Mouse (Mus musculus): Measurements from ENCODE around the gene Ypel2. TPM values are rescaled to one million over a fixed set of nuclear protein-coding genes. Genes with fewer than 3 reads are reported as not detected.

The Ypel2 gene
- polyA plus RNA-seq, 1 experiment: 16.2 TPM

DNA sequence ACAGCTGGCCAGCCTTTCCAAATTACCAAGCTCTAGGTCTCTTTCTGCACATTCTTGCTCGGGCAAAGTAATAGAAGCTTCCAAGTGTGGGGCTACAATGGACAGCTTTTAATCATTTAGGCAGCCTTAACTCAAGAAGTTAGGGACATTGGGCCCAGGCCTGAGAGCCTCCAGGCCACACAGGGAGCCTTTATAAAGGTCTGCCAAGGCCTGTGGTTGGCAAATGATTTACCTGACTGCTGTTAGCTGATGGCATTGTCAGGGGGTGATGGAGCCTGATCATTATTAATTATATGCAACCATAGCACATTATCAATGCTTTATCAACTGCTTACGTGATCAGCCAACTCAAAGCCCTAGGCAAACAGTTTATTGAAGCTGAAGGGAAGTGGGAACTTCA lies 33.2 kb downstream of the Ypel2 start:
- H3K4me1 ChIP-seq (replicated peaks; ENCODE audit: control insufficient read depth, insufficient read depth, low read length): peaks cover 51% of the 10 kb centered on the region
- no peak overlapping the region for H3K4me3 ChIP-seq (ENCODE audit: control insufficient read depth, insufficient read depth, low read length)
- no peak for DNase-seq
- H3K36me3 ChIP-seq (ENCODE audit: control insufficient read depth, insufficient read depth, low read length): no peaks in the 10 kb centered on the region
- WGBS: 89% methylated on average over 2 of the region's 2 CpGs
- no peaks in the 10 kb centered on the region for H3K27me3 ChIP-seq (ENCODE audit: control insufficient read depth, insufficient read depth, low read length)
- no peak for TF ChIP-seq POLR2A (IDR thresholded peaks at IDR 0.05; ENCODE audit: control insufficient read depth, extremely low read depth, insufficient read depth, low read length, poor library complexity)
- TF ChIP-seq CTCF (IDR thresholded peaks at IDR 0.05; ENCODE audit: borderline replicate concordance, control insufficient read depth, extremely low read depth, insufficient read depth, low read length, poor library complexity): no peak
- H3K27ac ChIP-seq (ENCODE audit: control insufficient read depth, insufficient read depth, low read length): no peak overlapping the region

DNA sequence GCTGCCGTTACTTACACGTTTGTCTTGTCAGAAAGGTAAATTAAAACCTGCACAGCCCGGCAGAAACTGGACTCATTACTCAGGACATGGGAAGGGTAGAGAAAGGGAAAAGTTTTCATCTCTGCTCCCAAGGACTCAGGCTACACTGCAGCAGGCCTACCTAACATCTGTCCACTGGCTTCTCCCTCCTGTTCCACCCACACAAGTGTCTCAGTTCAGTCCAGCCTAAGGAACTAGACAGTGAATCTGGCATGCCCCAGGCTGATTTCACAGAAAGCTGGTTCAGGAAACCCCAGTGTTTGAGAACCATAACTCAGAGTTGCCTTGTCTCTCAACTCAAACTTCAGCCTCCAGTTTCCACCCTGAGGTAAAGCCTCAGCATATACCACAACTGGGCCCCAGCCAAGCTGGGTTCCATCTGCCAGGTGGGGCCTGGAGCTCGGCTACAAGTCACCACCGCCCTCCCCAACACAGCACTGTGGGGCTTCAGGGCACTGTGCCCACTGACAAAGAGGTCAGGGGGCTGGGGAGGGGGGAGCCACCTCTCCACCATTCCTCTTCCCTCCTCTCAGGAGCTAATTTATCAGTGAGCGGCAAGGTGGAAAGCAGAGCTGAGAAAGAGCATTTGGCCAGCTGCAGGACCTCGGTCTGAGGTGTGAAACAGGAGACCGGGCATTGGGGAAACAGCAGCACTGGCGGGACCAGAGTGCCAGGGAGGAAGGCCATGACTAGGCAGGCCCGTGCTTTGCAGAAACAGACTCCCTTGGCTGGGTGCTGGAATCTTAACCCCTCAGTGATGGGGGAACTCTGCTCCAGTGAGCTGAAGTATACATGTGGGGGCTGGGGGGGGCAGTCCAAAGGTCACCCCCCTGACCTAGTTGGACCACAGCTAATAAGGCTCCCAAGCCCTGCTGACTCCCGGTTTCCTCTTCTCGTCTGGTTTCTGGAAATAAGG lies 34.5 kb downstream of the Ypel2 start:
- Histone ChIP-seq H3K27ac (ENCODE audit: control insufficient read depth, insufficient read depth, low read length) (peak overlapping the region; percentile 11; the same call in 1 of the 2 replicates), H3K4me3 (ENCODE audit: control insufficient read depth, insufficient read depth, low read length) (no peak overlapping the region), H3K4me1 (replicated peaks; ENCODE audit: control insufficient read depth, insufficient read depth, low read length) (peaks cover 48% of the 10 kb centered on the region), H3K27me3 (ENCODE audit: control insufficient read depth, insufficient read depth, low read length) (no peaks in the 10 kb centered on the region), H3K36me3 (ENCODE audit: control insufficient read depth, insufficient read depth, low read length) (no peaks in the 10 kb centered on the region)
- TF ChIP-seq POLR2A (IDR thresholded peaks at IDR 0.05; ENCODE audit: control insufficient read depth, extremely low read depth, insufficient read depth, low read length, poor library complexity): no peak
- TF ChIP-seq CTCF (IDR thresholded peaks at IDR 0.05; ENCODE audit: borderline replicate concordance, control insufficient read depth, extremely low read depth, insufficient read depth, low read length, poor library complexity): no peak
- DNase-seq: peak; percentile 32
- 37% methylated on average over 12 of the region's 12 CpGs for WGBS

DNA sequence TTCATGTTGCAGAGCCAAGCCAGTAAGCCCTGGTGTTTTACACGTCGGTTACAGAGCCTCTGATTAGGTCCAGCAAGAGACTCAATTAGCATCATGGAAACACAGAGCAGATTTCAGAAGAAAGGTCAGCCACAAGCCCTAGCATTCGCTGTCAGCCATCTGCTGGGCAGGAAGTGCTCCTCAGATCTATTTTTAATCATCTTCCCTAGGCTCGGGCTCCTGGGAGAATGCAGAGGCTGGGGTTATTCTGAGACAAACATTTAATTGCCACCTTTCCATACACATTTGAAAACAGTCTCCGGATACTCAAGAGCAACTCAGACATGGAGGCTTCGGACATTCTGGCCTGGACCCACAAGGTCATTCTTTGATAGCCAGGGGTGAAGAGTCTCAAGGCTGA lies 35.3 kb downstream of the Ypel2 start:
- peaks cover 44% of the 10 kb centered on the region for H3K4me1 ChIP-seq (replicated peaks; ENCODE audit: control insufficient read depth, insufficient read depth, low read length)
- TF ChIP-seq POLR2A (IDR thresholded peaks at IDR 0.05; ENCODE audit: control insufficient read depth, extremely low read depth, insufficient read depth, low read length, poor library complexity) (no peak), CTCF (IDR thresholded peaks at IDR 0.05; ENCODE audit: borderline replicate concordance, control insufficient read depth, extremely low read depth, insufficient read depth, low read length, poor library complexity) (no peak)

DNA sequence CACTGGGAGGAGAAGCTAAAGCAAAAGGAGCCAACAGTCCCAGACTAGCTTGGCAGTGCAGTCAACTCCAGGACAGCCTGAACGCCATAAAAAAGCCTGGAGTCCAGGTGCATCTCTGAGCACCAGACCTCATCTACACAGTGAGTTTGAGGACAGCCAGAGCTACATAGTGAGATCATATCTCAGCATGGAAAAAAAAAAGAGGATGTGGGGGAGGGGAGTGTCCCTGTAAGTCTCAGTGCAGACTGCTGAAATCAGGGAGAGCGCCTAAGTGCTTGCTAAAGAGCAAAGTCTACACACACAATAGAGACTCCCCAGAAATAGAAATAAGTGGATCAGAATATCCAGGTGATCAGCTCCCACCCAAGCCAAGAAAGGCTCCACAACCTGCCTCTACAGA lies 37.1 kb downstream of the Ypel2 start:
- 28% methylated on average over 2 of the region's 2 CpGs for WGBS
- H3K4me1 ChIP-seq (replicated peaks; ENCODE audit: control insufficient read depth, insufficient read depth, low read length): peaks cover 35% of the 10 kb centered on the region
- H3K27ac ChIP-seq (ENCODE audit: control insufficient read depth, insufficient read depth, low read length): no peak overlapping the region
- DNase-seq: no peak
- H3K4me3 ChIP-seq (ENCODE audit: control insufficient read depth, insufficient read depth, low read length): no peak overlapping the region
- no peak for TF ChIP-seq CTCF (IDR thresholded peaks at IDR 0.05; ENCODE audit: borderline replicate concordance, control insufficient read depth, extremely low read depth, insufficient read depth, low read length, poor library complexity)
- no peak for TF ChIP-seq POLR2A (IDR thresholded peaks at IDR 0.05; ENCODE audit: control insufficient read depth, extremely low read depth, insufficient read depth, low read length, poor library complexity)
- no peaks in the 10 kb centered on the region; the same call in 1 of the 2 replicates for H3K36me3 ChIP-seq (ENCODE audit: control insufficient read depth, insufficient read depth, low read length)
- H3K27me3 ChIP-seq (ENCODE audit: control insufficient read depth, insufficient read depth, low read length): no peaks in the 10 kb centered on the region

More for the DNA sequence above, 35.3 kb downstream of the Ypel2 start:
- 41% methylated on average over 6 of the region's 6 CpGs for WGBS
- Histone ChIP-seq H3K4me3 (ENCODE audit: control insufficient read depth, insufficient read depth, low read length) (no peak overlapping the region), H3K36me3 (ENCODE audit: control insufficient read depth, insufficient read depth, low read length) (no peaks in the 10 kb centered on the region), H3K27me3 (ENCODE audit: control insufficient read depth, insufficient read depth, low read length) (no peaks in the 10 kb centered on the region), H3K27ac (ENCODE audit: control insufficient read depth, insufficient read depth, low read length) (no peak overlapping the region)
- DNase-seq: no peak

DNA sequence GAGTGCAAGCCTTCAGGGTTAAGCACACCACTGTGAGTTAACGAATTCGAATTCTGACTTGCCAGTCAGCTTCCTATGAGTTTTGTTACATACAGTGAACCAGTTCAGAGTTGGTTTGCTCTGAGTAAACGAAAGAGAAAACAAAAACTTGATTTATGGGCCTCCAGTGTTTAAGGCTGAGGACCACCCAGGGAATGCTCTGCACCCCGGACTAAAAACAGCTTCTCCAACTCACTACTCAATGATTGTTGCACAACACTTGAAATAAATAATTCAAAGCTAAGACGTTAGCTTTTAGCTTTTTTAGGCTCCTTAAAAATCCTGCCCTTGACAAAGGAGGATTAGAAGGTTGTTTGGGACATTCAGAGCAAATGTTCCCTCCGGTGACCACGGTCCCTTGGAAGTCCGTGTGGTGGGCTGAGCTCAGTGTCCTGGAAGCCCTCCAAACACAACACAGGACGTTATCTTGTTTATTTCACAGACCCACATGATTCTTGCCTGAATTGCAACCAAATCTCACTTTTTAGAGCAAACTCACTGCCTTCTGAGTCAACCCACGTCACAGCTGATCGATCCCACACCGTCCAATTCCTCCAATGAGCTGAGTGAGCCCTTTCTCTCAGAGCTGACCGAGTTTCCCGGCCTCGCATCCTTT lies 38.8 kb downstream of the Ypel2 start:
- DNase-seq: no peak
- no peak overlapping the region for H3K4me3 ChIP-seq (ENCODE audit: control insufficient read depth, insufficient read depth, low read length)
- H3K27me3 ChIP-seq (ENCODE audit: control insufficient read depth, insufficient read depth, low read length): no peaks in the 10 kb centered on the region
- peaks cover 5% of the 10 kb centered on the region; the same call in 1 of the 2 replicates for H3K36me3 ChIP-seq (ENCODE audit: control insufficient read depth, insufficient read depth, low read length)
- no peak for TF ChIP-seq POLR2A (IDR thresholded peaks at IDR 0.05; ENCODE audit: control insufficient read depth, extremely low read depth, insufficient read depth, low read length, poor library complexity)
- no peak for TF ChIP-seq CTCF (IDR thresholded peaks at IDR 0.05; ENCODE audit: borderline replicate concordance, control insufficient read depth, extremely low read depth, insufficient read depth, low read length, poor library complexity)
- WGBS: 94% methylated on average over 15 of the region's 15 CpGs
- peaks cover 34% of the 10 kb centered on the region for H3K4me1 ChIP-seq (replicated peaks; ENCODE audit: control insufficient read depth, insufficient read depth, low read length)
- H3K27ac ChIP-seq (ENCODE audit: control insufficient read depth, insufficient read depth, low read length): no peak overlapping the region

DNA sequence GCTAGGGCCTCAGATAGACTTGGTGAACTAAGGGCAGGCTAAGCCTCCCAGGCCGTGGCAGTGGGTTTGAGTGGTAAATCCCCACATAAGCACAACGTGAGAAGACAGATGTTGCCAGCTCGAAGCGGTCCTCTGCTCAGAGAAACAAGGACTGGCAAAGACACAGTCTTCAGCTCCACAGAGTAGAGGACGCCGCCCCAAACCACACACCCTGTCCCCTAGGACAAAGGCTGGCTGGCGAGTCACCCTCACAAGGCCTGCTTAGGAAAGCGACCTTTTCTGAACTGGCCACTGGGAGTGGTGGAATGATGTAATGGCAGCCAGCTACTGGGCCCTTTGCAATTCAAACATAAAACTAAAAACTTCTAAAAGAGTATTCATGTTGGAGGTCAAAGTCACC lies 40.4 kb downstream of the Ypel2 start:
- no peak for DNase-seq
- TF ChIP-seq POLR2A (IDR thresholded peaks at IDR 0.05; ENCODE audit: control insufficient read depth, extremely low read depth, insufficient read depth, low read length, poor library complexity): no peak
- WGBS: 94% methylated on average over 8 of the region's 8 CpGs

More for the DNA sequence above, 40.4 kb downstream of the Ypel2 start:
- no peak overlapping the region for H3K4me3 ChIP-seq (ENCODE audit: control insufficient read depth, insufficient read depth, low read length)
- H3K27me3 ChIP-seq (ENCODE audit: control insufficient read depth, insufficient read depth, low read length): no peaks in the 10 kb centered on the region
- no peak overlapping the region for H3K27ac ChIP-seq (ENCODE audit: control insufficient read depth, insufficient read depth, low read length)
- H3K36me3 ChIP-seq (ENCODE audit: control insufficient read depth, insufficient read depth, low read length): peaks cover 8% of the 10 kb centered on the region; the same call in 1 of the 2 replicates
- H3K4me1 ChIP-seq (replicated peaks; ENCODE audit: control insufficient read depth, insufficient read depth, low read length): peaks cover 20% of the 10 kb centered on the region

All from thymus, adult 2 months (tissue).